Mouse (Mus musculus): ENCODE results near the gene Il4i1.

GRCm38 (mm10) chr7:44861429-44861816 is 45.2 kb downstream of the Il4i1 start:
- TF ChIP-seq POLR2A (IDR thresholded peaks at IDR 0.05; ENCODE audit: insufficient read depth, low read length), result no peak
- TF ChIP-seq CTCF (IDR thresholded peaks at IDR 0.05; ENCODE audit: low read depth, low read length), result no peak

Data from ES-Bruce4 (cell line).